Mouse (Mus musculus): ENCODE results near the gene Ccl6.

DNA sequence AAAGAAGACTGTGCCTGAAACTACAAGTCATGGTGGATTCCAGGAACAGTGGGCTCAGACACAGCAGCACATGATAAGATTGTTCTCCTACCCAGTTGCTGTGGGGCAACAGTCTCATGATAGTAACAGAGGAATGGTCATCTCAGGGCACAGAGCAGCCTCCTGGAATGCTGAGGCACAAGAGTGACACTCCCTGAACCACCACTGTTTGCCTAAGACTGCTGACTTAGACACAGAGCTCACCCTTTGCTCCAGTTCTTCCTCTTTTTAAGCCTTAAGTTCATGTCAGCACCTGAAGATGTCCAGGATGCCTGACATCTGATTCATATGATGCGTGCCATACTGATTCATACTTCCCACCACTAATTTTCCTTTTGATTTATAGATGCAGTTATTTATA, 23.7 kb upstream of the Ccl6 start:
- TF ChIP-seq POLR2A (IDR thresholded peaks at IDR 0.05; ENCODE audit: extremely low read depth, insufficient read depth, low read length) (no peak), CTCF (IDR thresholded peaks at IDR 0.05; ENCODE audit: low read depth, low read length) (no peak)
